Mouse (Mus musculus): ENCODE results near the gene Mt1. TPM values are rescaled to one million over a fixed set of nuclear protein-coding genes. Genes with fewer than 3 reads are reported as not detected.

Mt1 gene
- total and polyA plus RNA-seq, 2 experiments from 2014 or later, result 795 to 1,123 TPM

DNA sequence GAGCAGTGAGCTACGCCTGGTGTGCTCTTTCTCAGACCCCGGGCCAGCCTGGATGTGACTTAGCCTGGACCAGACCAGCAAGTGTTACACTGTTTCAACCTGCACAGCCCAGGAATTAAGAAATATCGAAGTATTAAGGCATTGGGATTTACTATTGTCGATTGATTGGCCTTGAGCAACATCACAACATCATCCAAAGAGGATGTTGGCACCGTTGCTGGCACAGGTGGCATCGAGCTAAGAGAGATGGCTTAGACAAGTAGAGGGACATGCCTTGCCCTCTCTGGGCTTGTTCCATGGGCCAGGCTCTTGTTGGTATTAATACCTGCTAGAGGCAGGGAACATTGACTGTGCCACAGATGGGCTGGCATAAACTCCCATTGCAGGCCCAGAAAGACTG is 43.3 kb upstream of the Mt1 start:
- Histone ChIP-seq H3K27ac (ENCODE audit: low read depth) (no peak overlapping the region), H3K27me3 (ENCODE audit: control insufficient read depth, insufficient read depth, low read length) (no peaks in the 10 kb centered on the region), H3K4me3 (ENCODE audit: low read depth, low read length) (no peak overlapping the region), H3K4me2 (ENCODE audit: low read depth, low read length) (no peak overlapping the region), H3K36me3 (replicated peaks; ENCODE audit: control insufficient read depth, insufficient read depth, low read length) (no peaks in the 10 kb centered on the region), H3K9me3 (replicated peaks; ENCODE audit: control insufficient read depth, low read length) (no peaks in the 10 kb centered on the region), H3K9ac (replicated peaks; ENCODE audit: low read depth, low read length) (no peak overlapping the region), H3K4me1 (ENCODE audit: control insufficient read depth, insufficient read depth) (no peaks in the 10 kb centered on the region)
- DNase-seq (ENCODE audit: low spot score), result no peak
- WGBS, result 75% methylated on average over 6 of the region's 6 CpGs
- ATAC-seq (ENCODE audit: insufficient read depth, low read depth), result no peak
- TF ChIP-seq CTCF (IDR thresholded peaks at IDR 0.05; ENCODE audit: low read depth), result no peak
- no peak for TF ChIP-seq EP300 (IDR thresholded peaks at IDR 0.05; ENCODE audit: low read depth)

DNA sequence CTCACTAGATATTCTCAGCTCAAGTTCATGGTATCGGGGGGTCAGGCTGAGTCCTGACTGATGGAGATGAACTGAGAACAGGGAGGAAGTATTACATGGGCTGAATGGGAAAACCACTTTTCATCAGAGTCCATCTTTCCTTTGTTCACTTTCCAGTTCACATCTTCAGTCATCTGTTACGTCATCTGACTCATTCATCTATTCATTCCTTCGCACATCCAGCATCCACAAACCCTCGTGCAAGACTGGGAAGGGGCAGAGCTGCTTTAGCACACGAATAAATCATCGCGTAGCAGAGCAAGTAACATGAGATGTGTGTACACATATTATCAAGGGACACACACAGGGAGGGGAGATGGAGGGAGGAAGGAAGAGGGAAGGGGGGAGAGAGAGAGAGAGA is 42.7 kb upstream of the Mt1 start:
- ATAC-seq (ENCODE audit: insufficient read depth, low read depth), result no peak

DNA sequence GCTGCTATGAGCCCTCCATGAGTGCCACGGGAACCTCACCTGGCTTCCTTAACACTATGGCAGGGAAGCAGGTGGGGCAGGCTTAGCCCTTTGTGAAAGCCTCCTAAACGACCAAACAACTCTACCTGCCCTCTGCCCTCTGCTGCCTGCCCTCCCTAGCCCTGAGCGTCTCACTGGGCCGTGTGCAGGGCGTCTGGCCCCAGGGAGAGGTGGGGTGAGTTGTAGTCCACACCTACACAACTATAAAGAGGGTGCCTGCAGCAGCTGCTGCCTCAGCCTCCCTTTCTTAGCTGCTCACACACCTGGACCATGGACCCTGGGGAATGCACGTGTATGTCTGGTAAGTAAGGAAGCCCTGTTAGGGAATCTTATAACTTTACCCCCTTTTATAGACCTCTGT is 41.9 kb upstream of the Mt1 start, which contains the start of gene Mt4:
Gene Mt4, plus strand, starts transcription at position 265 of the 400 bp plus-strand sequence.
- no peak within 1 kb of the TSS for H3K4me2 ChIP-seq (ENCODE audit: low read depth, low read length)
- ATAC-seq (ENCODE audit: insufficient read depth, low read depth) (no peak), DNase-seq (ENCODE audit: low spot score) (no peak)
- no peaks in the 10 kb centered on the region for H3K4me1 ChIP-seq (ENCODE audit: control insufficient read depth, insufficient read depth)
- no peak for TF ChIP-seq CTCF (IDR thresholded peaks at IDR 0.05; ENCODE audit: low read depth)
- no peak for TF ChIP-seq EP300 (IDR thresholded peaks at IDR 0.05; ENCODE audit: low read depth)
- no peak within 1 kb of the TSS for H3K4me3 ChIP-seq (ENCODE audit: low read depth, low read length)
- H3K27ac ChIP-seq (ENCODE audit: low read depth), result no peak within 1 kb of the TSS
- WGBS, result 43% methylated on average over 6 of the region's 6 CpGs
- H3K36me3 ChIP-seq (replicated peaks; ENCODE audit: control insufficient read depth, insufficient read depth, low read length), result no peaks in the 10 kb centered on the region
- no peaks in the 10 kb centered on the region for H3K9me3 ChIP-seq (replicated peaks; ENCODE audit: control insufficient read depth, low read length)
- H3K9ac ChIP-seq (replicated peaks; ENCODE audit: low read depth, low read length), result no peak within 1 kb of the TSS
- H3K27me3 ChIP-seq (ENCODE audit: control insufficient read depth, insufficient read depth, low read length), result no peaks in the 10 kb centered on the region

More for the DNA sequence above, 42.7 kb upstream of the Mt1 start:
- Histone ChIP-seq H3K4me1 (ENCODE audit: control insufficient read depth, insufficient read depth) (no peaks in the 10 kb centered on the region), H3K36me3 (replicated peaks; ENCODE audit: control insufficient read depth, insufficient read depth, low read length) (no peaks in the 10 kb centered on the region), H3K9me3 (replicated peaks; ENCODE audit: control insufficient read depth, low read length) (no peaks in the 10 kb centered on the region), H3K4me2 (ENCODE audit: low read depth, low read length) (no peak overlapping the region), H3K9ac (replicated peaks; ENCODE audit: low read depth, low read length) (no peak overlapping the region), H3K27ac (ENCODE audit: low read depth) (no peak overlapping the region), H3K27me3 (ENCODE audit: control insufficient read depth, insufficient read depth, low read length) (no peaks in the 10 kb centered on the region), H3K4me3 (ENCODE audit: low read depth, low read length) (no peak overlapping the region)
- whole genome bisulfite sequencing, result 83% methylated on average over 7 of the region's 7 CpGs
- TF ChIP-seq CTCF (IDR thresholded peaks at IDR 0.05; ENCODE audit: low read depth), result no peak
- TF ChIP-seq EP300 (IDR thresholded peaks at IDR 0.05; ENCODE audit: low read depth), result no peak
- no peak for DNase-seq (ENCODE audit: low spot score)

DNA sequence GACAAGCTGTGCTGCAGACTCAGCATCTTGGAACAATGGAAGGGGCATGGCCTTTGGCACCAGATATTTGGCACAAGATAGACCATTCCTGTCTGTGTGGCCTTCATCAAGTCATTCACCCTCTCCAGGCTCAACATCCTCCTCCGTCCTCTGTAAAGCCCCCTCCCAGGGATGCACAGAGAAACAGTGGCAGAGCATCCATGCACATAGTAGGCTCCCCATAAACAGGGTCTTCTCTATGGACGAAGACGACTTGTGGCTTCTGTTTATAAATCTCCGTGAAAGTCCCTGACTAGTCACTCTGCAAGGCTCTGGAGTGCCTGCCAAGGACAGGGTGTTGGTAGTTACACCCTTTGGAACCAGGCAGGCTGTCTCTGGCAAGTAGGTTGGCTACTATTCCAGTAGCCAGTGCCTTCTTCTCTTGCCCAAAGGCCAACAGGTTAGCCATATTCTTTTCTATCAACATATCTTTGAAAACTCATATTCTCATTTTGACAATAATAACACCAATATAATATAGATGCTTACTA is 38.6 kb upstream of the Mt1 start:
- WGBS, result 77% methylated on average over 4 of the region's 4 CpGs
- Histone ChIP-seq H3K36me3 (replicated peaks; ENCODE audit: control insufficient read depth, insufficient read depth, low read length) (no peaks in the 10 kb centered on the region), H3K4me3 (ENCODE audit: low read depth, low read length) (no peak overlapping the region), H3K27me3 (ENCODE audit: control insufficient read depth, insufficient read depth, low read length) (no peaks in the 10 kb centered on the region), H3K4me1 (ENCODE audit: control insufficient read depth, insufficient read depth) (no peaks in the 10 kb centered on the region), H3K9me3 (replicated peaks; ENCODE audit: control insufficient read depth, low read length) (no peaks in the 10 kb centered on the region), H3K27ac (ENCODE audit: low read depth) (no peak overlapping the region), H3K4me2 (ENCODE audit: low read depth, low read length) (no peak overlapping the region), H3K9ac (replicated peaks; ENCODE audit: low read depth, low read length) (no peak overlapping the region)
- DNase-seq (ENCODE audit: low spot score) (no peak), ATAC-seq (ENCODE audit: insufficient read depth, low read depth) (no peak)
- TF ChIP-seq EP300 (IDR thresholded peaks at IDR 0.05; ENCODE audit: low read depth), result no peak
- TF ChIP-seq CTCF (IDR thresholded peaks at IDR 0.05; ENCODE audit: low read depth), result no peak

DNA sequence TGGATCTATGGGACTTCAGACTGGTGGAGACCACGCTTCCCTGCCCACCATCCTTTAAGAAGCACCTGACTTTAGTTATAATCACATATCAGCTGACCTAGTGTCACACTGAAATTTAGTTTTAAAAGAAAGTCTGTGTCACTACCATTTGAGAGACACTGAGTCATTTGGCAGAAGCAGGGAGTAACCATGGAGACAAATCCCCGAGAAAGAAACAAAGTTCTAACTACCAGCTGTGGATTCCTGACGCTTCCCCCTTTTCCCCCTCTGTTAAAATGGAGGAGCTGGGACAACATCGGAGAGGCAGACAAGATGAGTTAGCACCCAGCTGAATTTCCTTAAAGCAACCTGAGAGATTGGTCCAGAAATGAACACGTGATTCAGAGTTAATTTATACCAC is 30.6 kb upstream of the Mt1 start:
- H3K27ac ChIP-seq (ENCODE audit: low read depth), result no peak overlapping the region
- no peak for ATAC-seq (ENCODE audit: insufficient read depth, low read depth)
- WGBS, result 48% methylated on average over 5 of the region's 5 CpGs
- no peak for TF ChIP-seq EP300 (IDR thresholded peaks at IDR 0.05; ENCODE audit: low read depth)
- no peak for TF ChIP-seq CTCF (IDR thresholded peaks at IDR 0.05; ENCODE audit: low read depth)
- H3K36me3 ChIP-seq (replicated peaks; ENCODE audit: control insufficient read depth, insufficient read depth, low read length), result no peaks in the 10 kb centered on the region
- H3K4me2 ChIP-seq (ENCODE audit: low read depth, low read length), result no peak overlapping the region
- H3K4me1 ChIP-seq (ENCODE audit: control insufficient read depth, insufficient read depth), result no peaks in the 10 kb centered on the region
- no peak for DNase-seq (ENCODE audit: low spot score)
- H3K27me3 ChIP-seq (ENCODE audit: control insufficient read depth, insufficient read depth, low read length), result 0 out of 2 replicates have a peak, but pooled peaks cover 3% of the 10 kb centered on the region
- no peak overlapping the region for H3K9ac ChIP-seq (replicated peaks; ENCODE audit: low read depth, low read length)
- H3K4me3 ChIP-seq (ENCODE audit: low read depth, low read length), result no peak overlapping the region
- H3K9me3 ChIP-seq (replicated peaks; ENCODE audit: control insufficient read depth, low read length), result no peaks in the 10 kb centered on the region

DNA sequence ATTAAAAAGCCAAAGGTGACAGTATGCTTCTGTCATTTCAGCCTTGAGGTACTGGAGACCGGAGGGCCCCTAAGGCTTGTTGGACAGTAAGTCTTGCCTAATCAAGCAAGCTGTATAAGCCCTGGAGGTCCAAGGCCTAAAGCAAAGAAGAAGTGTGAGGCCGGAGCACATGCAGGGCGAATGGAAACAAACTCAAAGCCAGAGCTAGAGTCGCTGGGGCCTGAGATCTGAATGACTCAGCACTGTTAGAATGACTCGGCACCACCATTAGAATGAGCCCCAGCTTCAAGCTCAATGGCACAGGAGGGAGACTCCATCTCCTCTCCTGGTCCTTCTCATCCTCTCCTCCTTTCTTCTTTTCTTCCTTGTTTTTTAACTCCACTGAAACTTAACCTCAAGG is 28.0 kb upstream of the Mt1 start:
- ATAC-seq (ENCODE audit: insufficient read depth, low read depth) (no peak), DNase-seq (ENCODE audit: low spot score) (no peak)
- Histone ChIP-seq H3K4me1 (ENCODE audit: control insufficient read depth, insufficient read depth) (peaks cover 3% of the 10 kb centered on the region), H3K36me3 (replicated peaks; ENCODE audit: control insufficient read depth, insufficient read depth, low read length) (no peaks in the 10 kb centered on the region), H3K27me3 (ENCODE audit: control insufficient read depth, insufficient read depth, low read length) (0 out of 2 replicates have a peak, but pooled peaks cover 3% of the 10 kb centered on the region), H3K9me3 (replicated peaks; ENCODE audit: control insufficient read depth, low read length) (no peaks in the 10 kb centered on the region), H3K4me2 (ENCODE audit: low read depth, low read length) (no peak overlapping the region), H3K9ac (replicated peaks; ENCODE audit: low read depth, low read length) (no peak overlapping the region), H3K27ac (ENCODE audit: low read depth) (no peak overlapping the region), H3K4me3 (ENCODE audit: low read depth, low read length) (no peak overlapping the region)
- TF ChIP-seq CTCF (IDR thresholded peaks at IDR 0.05; ENCODE audit: low read depth) (no peak), EP300 (IDR thresholded peaks at IDR 0.05; ENCODE audit: low read depth) (no peak)
- WGBS, result 86% methylated on average over 5 of the region's 5 CpGs
